Mouse (Mus musculus) kidney, adult 2 months (tissue): ENCODE measurements around the gene Wdtc1. TPM values are rescaled to one million over a fixed set of nuclear protein-coding genes. Genes with fewer than 3 reads are reported as not detected.

ENCODE experiments used
- DNase-seq: peaks from one replicate; pipeline ENCODE4 v3.0.0; 2021
- H3K27ac ChIP-seq: fragments of 200-500 bp; 2 replicates; pipeline ENCODE4 v1.5.1; 2012; ENCODE audit warnings: low read depth, low read length, control low read depth, inconsistent platforms; ENCODE audit not compliant: insufficient read depth
- H3K27me3 ChIP-seq: fragments of 200-500 bp; replicated peaks from 2 replicates; pipeline ENCODE4 v1.6.1; 2012; ENCODE audit warnings: mild to moderate bottlenecking, moderate library complexity, low read length, inconsistent platforms; ENCODE audit not compliant: control insufficient read depth, insufficient read depth
- H3K36me3 ChIP-seq: fragments of 200-500 bp; 2 replicates; pipeline ENCODE4 v1.6.1; 2012; ENCODE audit warnings: mild to moderate bottlenecking, moderate library complexity, low read length, inconsistent platforms; ENCODE audit not compliant: control insufficient read depth, insufficient read depth
- H3K4me1 ChIP-seq: fragments of 200-500 bp; 2 replicates; pipeline ENCODE4 v1.6.1; 2011; ENCODE audit warnings: low read length; ENCODE audit not compliant: control insufficient read depth, insufficient read depth
- H3K4me3 ChIP-seq: fragments of 200-500 bp; 2 replicates; pipeline ENCODE4 v1.5.1; 2011; ENCODE audit warnings: mild to moderate bottlenecking, low read depth, low read length, control low read depth; ENCODE audit not compliant: insufficient read depth
- CTCF ChIP-seq: fragments of 200-500 bp; conservative IDR thresholded peaks from 2 replicates; pipeline ENCODE4 v1.5.1; 2011; ENCODE audit warnings: low read depth, mild to moderate bottlenecking, control low read depth, low read length, moderate library complexity, mixed read lengths; ENCODE audit not compliant: insufficient read depth, insufficient read length
- POLR2A ChIP-seq: fragments of 200-500 bp; IDR thresholded peaks from one replicate; pipeline ENCODE4 v1.6.1; 2011; ENCODE audit warnings: low read depth, low read length, control low read depth
- WGBS: fragments of 180-500 bp; shearing (Covaris S2); methylation state at CpG from one replicate; pipeline ENCODE4 v1.1.7; 2018; 5-methylcytosine and 5-hydroxymethylcytosine counted together
- polyA plus RNA-seq: library from polyadenylated mRNA; depleted of rRNA; stranded (reverse); fragments of >200 nt; gene quantifications from 2 replicates; pipeline ENCODE4 v1.2.3, GENCODE M21; 2012

Gene Wdtc1
- polyA plus RNA-seq, 1 experiment, result 64.4 TPM

DNA sequence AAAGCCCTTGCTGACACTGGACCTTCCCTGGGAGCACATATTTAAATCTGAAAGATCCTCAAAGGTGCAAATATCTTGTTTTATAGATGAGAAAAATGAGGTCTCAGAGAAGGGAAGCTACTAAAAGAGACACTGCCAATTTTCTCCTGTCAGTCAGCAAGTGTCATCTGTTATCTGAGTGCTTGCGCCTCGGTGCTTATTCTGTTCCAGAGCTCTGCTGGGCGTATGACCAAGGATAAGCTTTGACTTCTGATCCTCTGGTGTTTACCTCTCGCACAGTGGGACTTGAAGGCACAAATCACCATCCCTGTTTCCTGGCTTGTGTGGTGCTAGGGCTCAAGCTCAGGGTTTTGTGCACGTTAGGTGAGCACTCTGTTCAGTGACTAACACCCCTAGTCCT, 50.6 kb downstream of the Wdtc1 start:
- no peak overlapping the region for H3K27ac ChIP-seq
- no peaks in the 10 kb centered on the region for H3K4me1 ChIP-seq
- H3K27me3 ChIP-seq, result no peaks in the 10 kb centered on the region
- TF ChIP-seq CTCF, result no peak
- no peak for TF ChIP-seq POLR2A
- H3K36me3 ChIP-seq, result peaks cover 2% of the 10 kb centered on the region; the same call in 1 of the 2 replicates
- 93% methylated on average over 5 of the region's 5 CpGs for WGBS
- no peak for DNase-seq
- H3K4me3 ChIP-seq, result no peak overlapping the region

DNA sequence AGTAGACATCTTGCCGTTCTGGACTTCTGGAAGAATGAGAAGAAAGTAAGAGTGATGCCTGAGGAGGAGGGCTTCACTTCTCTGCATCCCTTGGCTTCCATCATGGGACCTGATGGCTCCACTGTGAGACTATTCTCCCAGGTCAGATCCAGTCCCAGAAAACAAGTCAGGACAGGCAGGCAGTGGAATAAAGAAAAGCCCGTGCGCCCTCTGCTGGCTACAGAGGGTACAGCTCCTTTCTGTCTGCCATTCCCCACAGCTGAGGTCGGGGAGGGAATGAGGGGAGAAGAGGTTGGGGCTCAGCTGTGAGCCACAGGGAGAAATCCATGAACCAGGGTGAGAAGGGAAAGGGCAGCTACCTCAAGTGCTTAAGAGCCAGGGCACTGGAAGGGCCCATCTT, 51.5 kb downstream of the Wdtc1 start:
- 24% methylated on average over 4 of the region's 4 CpGs for WGBS
- TF ChIP-seq POLR2A (no peak), CTCF (peak; percentile 86)
- peak; percentile 67 for DNase-seq

GRCm38 (mm10) chr4:133300421-133300820, 52.9 kb downstream of the Wdtc1 start:
- Histone ChIP-seq H3K4me3 (no peak overlapping the region), H3K27ac (no peak overlapping the region), H3K36me3 (peaks cover 2% of the 10 kb centered on the region; the same call in 1 of the 2 replicates), H3K4me1 (no peaks in the 10 kb centered on the region), H3K27me3 (no peaks in the 10 kb centered on the region)
- TF ChIP-seq CTCF (no peak), POLR2A (no peak)
- WGBS, result 94% methylated on average over 11 of the region's 11 CpGs
- no peak for DNase-seq

More for the DNA sequence above, 51.5 kb downstream of the Wdtc1 start:
- peaks cover 2% of the 10 kb centered on the region; the same call in 1 of the 2 replicates for H3K36me3 ChIP-seq
- no peak overlapping the region for H3K27ac ChIP-seq
- no peaks in the 10 kb centered on the region for H3K4me1 ChIP-seq
- H3K27me3 ChIP-seq, result no peaks in the 10 kb centered on the region
- no peak overlapping the region for H3K4me3 ChIP-seq

DNA sequence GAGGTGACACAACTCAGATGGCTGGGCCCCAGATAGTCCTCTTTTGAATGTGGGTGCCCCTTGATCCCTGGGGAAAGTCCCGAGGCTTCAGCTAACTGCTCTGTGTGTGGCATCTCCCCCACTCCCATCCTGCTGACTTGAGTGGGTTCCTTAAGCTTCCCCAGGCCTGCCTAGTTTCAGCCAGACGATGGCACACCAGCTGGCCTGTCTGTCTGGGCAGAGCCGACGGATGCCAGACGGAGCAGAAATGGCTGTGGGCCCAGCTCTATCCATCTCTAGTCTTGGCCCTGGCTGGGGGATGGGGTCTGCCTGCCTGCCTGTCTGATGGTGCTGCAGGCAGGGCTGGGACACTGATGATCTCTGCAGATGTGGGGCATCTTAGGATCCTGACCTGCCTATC, 53.6 kb downstream of the Wdtc1 start:
- TF ChIP-seq CTCF (no peak), POLR2A (no peak)
- H3K36me3 ChIP-seq, result peaks cover 2% of the 10 kb centered on the region; the same call in 1 of the 2 replicates

GRCm38 (mm10) chr4:133298516-133299365, 54.5 kb downstream of the Wdtc1 start:
- H3K36me3 ChIP-seq, result peaks cover 2% of the 10 kb centered on the region; the same call in 1 of the 2 replicates
- no peaks in the 10 kb centered on the region for H3K4me1 ChIP-seq
- no peak overlapping the region for H3K27ac ChIP-seq
- TF ChIP-seq POLR2A (no peak), CTCF (no peak)
- DNase-seq, result no peak
- H3K27me3 ChIP-seq, result no peaks in the 10 kb centered on the region
- no peak overlapping the region for H3K4me3 ChIP-seq
- 71% methylated on average over 12 of the region's 12 CpGs for WGBS

More for the DNA sequence above, 53.6 kb downstream of the Wdtc1 start:
- H3K4me1 ChIP-seq, result no peaks in the 10 kb centered on the region
- H3K4me3 ChIP-seq, result no peak overlapping the region
- DNase-seq, result no peak
- no peaks in the 10 kb centered on the region for H3K27me3 ChIP-seq
- WGBS, result 70% methylated on average over 5 of the region's 5 CpGs
- H3K27ac ChIP-seq, result no peak overlapping the region

GRCm38 (mm10) chr4:133297801-133298238, 55.5 kb downstream of the Wdtc1 start:
- H3K27ac ChIP-seq, result no peak overlapping the region
- peaks cover 4% of the 10 kb centered on the region for H3K36me3 ChIP-seq
- H3K27me3 ChIP-seq, result no peaks in the 10 kb centered on the region
- no peaks in the 10 kb centered on the region for H3K4me1 ChIP-seq
- TF ChIP-seq CTCF (peak; percentile 94), POLR2A (no peak)
- whole genome bisulfite sequencing, result 5% methylated on average over 5 of the region's 5 CpGs
- peak; percentile 74 for DNase-seq
- H3K4me3 ChIP-seq, result no peak overlapping the region

- Histone ChIP-seq H3K27ac (no peak overlapping the region), H3K27me3 (no peaks in the 10 kb centered on the region), H3K4me3 (no peak overlapping the region), H3K4me1 (no peaks in the 10 kb centered on the region), H3K36me3 (peaks cover 4% of the 10 kb centered on the region)
- 71% methylated on average over 10 of the region's 10 CpGs for WGBS
- DNase-seq, result no peak
- no peak for TF ChIP-seq POLR2A
- TF ChIP-seq CTCF, result no peak
These were observed 55.9 kb downstream of the Wdtc1 start for GRCm38 (mm10) chr4:133297360-133297759.
